Mouse (Mus musculus) fat pad, adult 2 months (tissue): Measurements from ENCODE around the gene 1700125H20Rik.
"Not testable (repeated sequence)": the region's sequence is repeated elsewhere in the genome, so short reads cannot be mapped to it uniquely, and the experiment has no call there.

ENCODE experiments used
- DNase-seq: peaks from one replicate; pipeline ENCODE4 v3.0.0-alpha.2; 2011; ENCODE audit warnings: low read depth, low spot score; ENCODE audit errors: extremely low read depth

The 1700125H20Rik gene

DNA sequence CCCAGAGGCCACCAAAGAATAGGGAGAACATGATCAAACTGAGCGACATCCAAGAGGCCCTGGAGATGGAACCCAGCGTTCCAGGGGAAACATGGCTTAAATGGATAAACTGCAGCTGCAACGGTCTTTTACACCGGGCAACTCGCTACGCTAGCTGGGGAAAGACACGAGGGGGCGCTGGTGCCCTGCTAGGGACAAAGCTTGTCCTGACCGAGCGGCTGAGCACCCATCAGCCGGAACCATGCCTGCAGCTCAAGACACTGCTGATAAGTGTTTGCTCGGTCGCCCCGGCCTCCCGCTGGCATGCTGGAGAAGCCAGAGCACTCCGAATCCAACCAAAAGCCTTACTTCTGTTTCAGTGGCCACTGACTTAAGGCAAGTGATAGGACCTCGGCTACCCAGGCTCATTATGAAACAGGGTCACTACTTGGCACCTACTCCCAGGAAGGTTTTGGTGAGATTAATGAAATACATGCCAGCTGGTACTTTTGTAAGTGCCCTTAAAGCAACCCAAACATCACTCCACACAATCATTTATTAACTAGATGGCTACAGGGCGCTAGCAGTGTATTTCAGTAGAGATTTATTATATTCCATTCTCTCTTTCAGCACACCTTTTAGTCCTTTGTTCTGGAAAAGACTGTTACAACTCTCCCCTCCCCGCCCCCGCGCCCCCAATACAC, at the start of gene 1700125H20Rik:
Gene 1700125H20Rik (plus strand): TSS at position 347 of the 683 bp plus-strand sequence.
- DNase-seq, result no peak

GRCm38 (mm10) chr11:85122073-85122472, 48.1 kb upstream of the 1700125H20Rik start:
- DNase-seq, result no peak

GRCm38 (mm10) chr11:85123267-85123992, 46.8 kb upstream of the 1700125H20Rik start:
- DNase-seq, result no peak

- no peak for DNase-seq
Measured at GRCm38 (mm10) chr11:85126257-85127102, 43.7 kb upstream of the 1700125H20Rik start.

GRCm38 (mm10) chr11:85128883-85129282, 41.3 kb upstream of the 1700125H20Rik start:
- no peak for DNase-seq

GRCm38 (mm10) chr11:85131542-85131941, 38.7 kb upstream of the 1700125H20Rik start:
- no peak for DNase-seq

DNA sequence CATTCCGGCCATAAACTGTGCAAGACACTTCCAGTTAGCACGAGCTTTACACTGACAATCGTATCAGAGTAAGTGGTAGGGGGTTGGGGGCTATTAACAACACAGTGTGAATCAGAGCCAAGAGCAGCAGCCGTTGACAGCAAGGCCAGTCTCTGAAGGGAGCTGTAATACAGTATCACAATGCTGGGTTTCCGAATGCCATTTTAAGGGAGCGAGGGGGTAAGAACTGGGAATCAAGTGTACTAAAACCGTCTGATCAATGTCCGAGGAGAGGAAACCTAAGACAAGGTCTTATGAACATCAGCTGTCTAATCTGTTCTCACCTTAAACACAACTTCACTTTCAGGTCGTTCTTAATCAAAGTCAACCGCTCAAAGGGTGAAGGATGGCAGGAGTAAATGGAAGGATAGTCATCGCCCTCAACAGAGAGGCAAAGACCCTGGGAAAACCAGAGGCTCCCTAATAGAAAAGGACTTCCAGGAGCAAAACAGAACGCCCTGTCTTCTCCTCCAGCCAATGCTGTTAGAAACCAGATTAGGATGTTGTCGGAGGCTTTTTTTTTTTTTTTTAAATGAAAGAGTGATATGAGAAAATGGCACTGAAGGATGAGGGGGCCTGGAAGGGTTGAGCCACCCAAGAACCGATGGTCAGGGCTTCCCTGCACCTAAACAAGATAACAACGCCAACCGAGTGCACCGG, 31.3 kb upstream of the 1700125H20Rik start:
- no peak for DNase-seq

GRCm38 (mm10) chr11:85139581-85140540, 30.3 kb upstream of the 1700125H20Rik start, which contains the start of gene Usp32:
TSS of gene Usp32 (minus strand) at chr11:85140161.
- peak; percentile 50 for DNase-seq

GRCm38 (mm10) chr11:85152256-85152930, 17.8 kb upstream of the 1700125H20Rik start:
- no peak for DNase-seq

- DNase-seq, result no peak
Measured at GRCm38 (mm10) chr11:85157301-85157700, 12.9 kb upstream of the 1700125H20Rik start.

GRCm38 (mm10) chr11:85163014-85163413, 7.2 kb upstream of the 1700125H20Rik start:
- not testable (repeated sequence) for DNase-seq

DNA sequence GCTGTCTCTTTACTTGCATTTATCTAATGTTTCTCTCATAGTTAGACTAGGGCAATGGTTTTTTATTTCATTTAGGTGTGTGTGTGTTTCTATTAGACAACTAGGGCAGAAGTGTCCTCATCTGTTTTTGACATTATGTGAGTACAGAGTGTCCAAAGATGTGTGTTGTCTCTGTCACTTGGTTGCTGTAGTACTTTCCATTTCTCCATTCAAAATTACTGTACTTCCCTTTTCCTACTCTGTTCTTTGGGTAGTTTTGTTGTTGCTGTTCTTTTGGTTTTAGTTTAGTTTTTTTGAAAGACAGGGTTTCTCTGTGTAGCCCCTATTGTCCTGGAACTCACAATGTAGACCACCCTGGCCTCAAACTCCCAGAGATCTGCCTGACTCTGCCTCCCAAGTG, 5.8 kb upstream of the 1700125H20Rik start:
- DNase-seq, result no peak

DNA sequence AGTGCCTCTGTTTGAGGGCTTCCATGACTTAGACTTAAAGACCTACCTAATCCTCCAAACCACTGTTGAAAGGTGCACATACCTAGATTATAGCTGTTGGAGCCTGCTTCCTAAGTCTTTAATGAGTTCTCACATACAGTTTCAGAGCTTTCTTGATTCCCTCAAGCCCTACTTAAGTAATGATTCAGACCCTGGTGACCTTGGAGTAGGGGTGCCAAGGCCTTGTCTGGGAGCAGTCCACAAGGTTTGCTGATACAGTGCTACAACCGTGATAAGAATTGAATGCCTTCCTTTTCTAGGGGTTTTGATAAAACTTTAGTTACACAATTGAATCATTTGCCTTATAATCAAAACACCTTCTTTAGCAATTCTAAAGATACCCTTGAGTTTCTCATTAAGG, 2.7 kb upstream of the 1700125H20Rik start:
- no peak for DNase-seq

DNA sequence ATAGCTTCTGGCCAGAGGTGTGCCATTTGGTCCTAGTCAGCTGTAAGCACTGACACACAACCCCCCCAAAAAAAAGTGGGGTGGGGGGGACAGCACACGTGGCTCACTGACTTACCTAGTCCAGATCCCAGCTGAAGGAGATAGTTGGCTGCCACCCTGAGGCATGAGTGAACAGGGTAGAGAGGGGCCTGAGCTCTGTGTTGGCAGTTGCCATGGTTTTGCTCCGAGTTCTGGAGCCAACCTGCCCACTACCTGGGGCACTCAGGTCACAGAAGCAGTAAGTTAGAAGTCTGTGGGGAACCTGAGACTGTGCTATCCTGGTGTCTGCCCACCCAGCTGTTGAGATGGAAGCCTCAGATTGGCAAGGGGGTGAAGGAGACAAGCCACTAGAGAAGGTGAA, 629 bp downstream of the 1700125H20Rik start:
- DNase-seq, result no peak

DNA sequence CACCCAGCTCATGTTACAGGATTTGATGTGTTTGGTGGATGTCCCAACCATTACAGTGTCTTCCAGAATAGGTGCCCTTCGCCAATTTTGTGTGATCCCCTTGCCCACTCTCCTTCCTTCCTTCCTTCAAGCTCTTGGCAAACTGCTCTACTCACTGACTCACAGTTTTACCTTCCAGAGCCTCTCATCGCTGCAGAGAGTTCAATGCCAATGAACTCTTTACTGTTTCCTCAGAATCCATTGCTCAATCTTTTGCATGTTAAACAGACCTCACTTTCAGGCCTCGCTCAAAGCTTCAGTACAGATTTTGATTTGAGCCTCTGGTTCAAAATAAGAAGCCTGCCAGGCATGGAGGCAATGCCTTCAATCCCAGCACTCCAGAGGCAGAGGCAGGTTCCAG, 5.7 kb downstream of the 1700125H20Rik start:
- no peak for DNase-seq

DNA sequence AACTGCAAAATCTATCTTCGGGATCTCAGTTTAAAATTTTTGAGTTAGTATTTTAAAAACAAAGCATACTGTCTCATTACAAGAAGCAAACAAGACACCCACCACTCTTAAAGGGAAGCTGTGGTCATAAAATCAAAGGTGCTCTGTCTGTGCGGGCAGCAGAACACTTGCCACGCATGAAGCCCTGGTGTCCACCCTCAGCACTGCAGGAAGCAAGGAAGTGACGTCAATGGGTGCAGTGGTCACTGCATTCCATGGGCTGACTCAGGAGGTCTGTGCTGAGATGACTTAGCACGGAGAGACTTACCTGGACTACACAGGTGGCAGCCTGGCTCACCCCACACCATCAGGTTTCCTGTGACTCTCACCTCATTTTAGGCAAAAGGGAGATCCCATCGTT, 7.6 kb downstream of the 1700125H20Rik start:
- DNase-seq, result no peak

DNA sequence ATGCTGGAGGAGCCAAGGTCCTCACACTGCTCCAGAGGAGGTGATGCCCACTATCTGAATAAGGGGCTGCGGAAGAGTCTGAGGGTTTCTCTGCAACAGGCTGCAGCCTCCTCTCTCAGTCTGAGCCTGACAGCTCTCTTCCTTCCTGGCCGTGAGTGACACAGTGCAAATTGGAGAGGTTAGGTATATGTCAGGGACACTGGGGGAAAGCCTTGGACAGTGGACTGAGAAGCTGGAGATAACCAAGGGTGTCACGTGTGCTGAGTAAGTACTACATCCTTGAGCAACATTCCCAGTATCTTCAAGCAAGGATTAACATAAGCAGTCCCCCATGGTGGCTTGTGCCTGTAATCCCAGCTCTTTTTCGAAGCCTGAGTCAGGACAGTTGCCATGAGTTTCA, 8.2 kb downstream of the 1700125H20Rik start:
- no peak for DNase-seq

- no peak for DNase-seq
Measured at GRCm38 (mm10) chr11:85182617-85183283, 12.5 kb downstream of the 1700125H20Rik start.
